Mouse (Mus musculus) kidney, adult 9 months (tissue): ENCODE results near the gene Ggt5.

Experiments used
- DNase-seq: peaks from one replicate; pipeline ENCODE4 v3.0.0; 2022

Gene Ggt5

GRCm38 (mm10) chr10:75568851-75569250 lies 20.3 kb upstream of the Ggt5 start:
- DNase-seq, result peak; percentile 51

- peak; percentile 92 for DNase-seq
These were observed 18.0 kb upstream of the Ggt5 start for GRCm38 (mm10) chr10:75570981-75571657.

- peak; percentile 37 for DNase-seq
These were observed 17.2 kb upstream of the Ggt5 start for GRCm38 (mm10) chr10:75571937-75572336.

GRCm38 (mm10) chr10:75573181-75573580 lies 16.0 kb upstream of the Ggt5 start:
- peak; percentile 94 for DNase-seq

GRCm38 (mm10) chr10:75573965-75574364 lies 15.2 kb upstream of the Ggt5 start:
- peak; percentile 69 for DNase-seq

GRCm38 (mm10) chr10:75579129-75579528 lies 10.0 kb upstream of the Ggt5 start:
- DNase-seq, result no peak

GRCm38 (mm10) chr10:75585876-75586552 lies 3.1 kb upstream of the Ggt5 start:
- DNase-seq, result peak; percentile 90

- DNase-seq, result no peak
These were observed 2.6 kb upstream of the Ggt5 start for GRCm38 (mm10) chr10:75586553-75586879.

- DNase-seq, result no peak
These were observed 1.4 kb upstream of the Ggt5 start for GRCm38 (mm10) chr10:75587781-75588180.

GRCm38 (mm10) chr10:75588336-75588735 lies 804 bp upstream of the Ggt5 start:
- DNase-seq, result peak; percentile 63

GRCm38 (mm10) chr10:75589651-75590050 lies 511 bp downstream of the Ggt5 start:
- DNase-seq, result peak; percentile 54

- DNase-seq, result peak; percentile 65
These were observed 2.2 kb downstream of the Ggt5 start for GRCm38 (mm10) chr10:75591211-75591894.

- no peak for DNase-seq
These were observed 3.4 kb downstream of the Ggt5 start for GRCm38 (mm10) chr10:75592585-75592984.

GRCm38 (mm10) chr10:75595981-75596380 lies 6.8 kb downstream of the Ggt5 start:
- peak; percentile 64 for DNase-seq

GRCm38 (mm10) chr10:75600189-75600730 lies 11.1 kb downstream of the Ggt5 start:
- no peak for DNase-seq

GRCm38 (mm10) chr10:75605162-75605846 lies 16.2 kb downstream of the Ggt5 start:
- DNase-seq, result no peak

GRCm38 (mm10) chr10:75607253-75607652 lies 18.1 kb downstream of the Ggt5 start:
- no peak for DNase-seq

- no peak for DNase-seq
These were observed 19.8 kb downstream of the Ggt5 start for GRCm38 (mm10) chr10:75608975-75609374.

GRCm38 (mm10) chr10:75610486-75610885 lies 21.3 kb downstream of the Ggt5 start:
- DNase-seq, result no peak

GRCm38 (mm10) chr10:75616044-75616443 lies 26.9 kb downstream of the Ggt5 start:
- DNase-seq, result no peak

- no peak for DNase-seq
These were observed 31.7 kb downstream of the Ggt5 start for GRCm38 (mm10) chr10:75620818-75621217.

GRCm38 (mm10) chr10:75625920-75626319 lies 36.8 kb downstream of the Ggt5 start:
- DNase-seq, result no peak

GRCm38 (mm10) chr10:75626991-75627390 lies 37.9 kb downstream of the Ggt5 start:
- no peak for DNase-seq
